Mouse (Mus musculus) erythroblast, embryonic 14.5 days (primary cell): ENCODE results near the gene Lmntd1.

ENCODE experiments used
- GATA1 ChIP-seq: IDR thresholded peaks from 2 replicates; pipeline ENCODE4 v1.6.1; 2012; ENCODE audit warnings: low read length, inconsistent platforms, mixed read lengths
- TAL1 ChIP-seq: IDR thresholded peaks from 3 replicates; pipeline ENCODE4 v1.6.1; 2012; ENCODE audit warnings: low read length, inconsistent platforms, mixed read lengths

DNA sequence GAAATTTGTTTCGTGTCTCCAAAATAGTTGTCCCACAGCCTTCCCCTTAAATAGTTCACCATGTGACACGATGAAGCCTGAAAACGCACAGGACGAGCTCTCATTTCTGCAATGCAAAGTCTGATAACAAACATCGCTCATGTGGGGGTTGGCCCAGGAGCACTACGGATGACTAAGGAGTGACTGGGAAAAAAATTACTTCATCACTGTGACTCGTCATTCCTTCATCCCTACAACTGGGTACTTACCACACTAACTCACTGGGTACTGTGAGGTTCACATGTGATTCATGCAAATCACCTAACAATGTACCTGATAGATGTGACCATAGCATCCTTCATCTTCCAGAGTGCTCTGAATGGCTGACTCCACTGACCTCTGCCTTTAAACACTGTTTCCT is 118.4 kb downstream of the Lmntd1 start:
- TF ChIP-seq TAL1 (no peak), GATA1 (no peak)
